Mouse (Mus musculus): ENCODE results near the gene Opn1mw.

DNA sequence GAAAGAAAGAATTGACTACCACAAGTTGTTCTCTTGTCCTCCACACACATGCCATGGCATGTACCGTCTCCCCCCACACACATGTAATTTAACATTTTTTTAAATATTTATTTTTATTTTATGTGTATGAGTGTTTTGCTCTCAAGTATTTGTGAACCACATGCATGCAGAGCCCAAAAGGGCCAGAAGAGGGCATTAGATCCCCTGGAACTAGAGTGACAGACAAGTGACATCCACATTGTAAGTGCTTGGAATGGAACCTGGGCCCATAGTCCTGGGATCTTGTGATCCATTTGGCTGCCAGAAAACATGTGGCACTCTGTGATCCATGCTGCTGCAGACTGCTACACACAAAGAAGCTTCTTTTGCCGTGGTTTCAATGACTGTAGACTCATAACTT, 2.3 kb upstream of the Opn1mw start:
- TF ChIP-seq ZC3H11A (IDR thresholded peaks at IDR 0.05; ENCODE audit: borderline replicate concordance, low read depth, low read length): no peak
- TF ChIP-seq HCFC1 (IDR thresholded peaks at IDR 0.05; ENCODE audit: borderline replicate concordance, insufficient read depth, low read length): no peak
